Comparison of ENCODE assay signal across 8 mouse cellular contexts in the genomic region with DNA sequence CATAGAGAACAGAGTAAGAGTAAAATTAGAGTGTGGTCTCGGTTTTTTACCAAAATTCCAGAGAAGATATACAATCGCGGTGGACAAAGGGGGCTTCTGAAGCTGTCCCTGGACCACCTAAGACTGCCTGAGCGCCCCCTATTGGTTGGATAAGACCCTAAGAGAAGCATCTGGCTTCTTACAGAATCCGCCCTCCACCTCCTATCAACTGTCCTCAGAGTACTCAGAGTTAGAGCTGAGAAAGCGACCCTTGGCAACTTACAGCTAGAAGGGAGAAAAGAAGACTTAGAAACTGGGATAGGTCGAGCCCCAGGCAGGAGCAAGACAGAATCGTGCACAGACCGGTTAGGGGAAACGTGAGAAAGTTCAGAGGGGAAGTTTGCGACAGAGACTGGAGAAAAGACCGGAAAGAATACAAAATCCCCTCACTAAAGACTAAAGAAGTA. TPM values are rescaled to one million over a fixed set of nuclear protein-coding genes. Genes with fewer than 3 reads are reported as not detected.
DNase-seq lines count a peak whose midpoint lies in the region; ATAC-seq and TF ChIP-seq lines count a peak whose summit lies in the region.

No protein-coding gene starts in this region.

- no peak for DNase-seq in heart, postnatal 25 days (ENCODE audit: low spot score)
- no peak for DNase-seq in liver, embryonic 14.5 days (ENCODE audit: low read depth in 3 of 3, low spot score in 3 of 3)
- no peak for DNase-seq in urinary bladder, postnatal 4 days (ENCODE audit: low spot score in 2 of 2)
- no peak for DNase-seq in urinary bladder, postnatal 25 days (ENCODE audit: low spot score)

- H3K36me3 ChIP-seq in heart, embryonic 11.5 days (ENCODE audit: control insufficient read depth, insufficient read depth, low read length): no peaks in the 10 kb centered on the region
- H3K36me3 ChIP-seq in heart, embryonic 16.5 days (ENCODE audit: control insufficient read depth, insufficient read depth): no peaks in the 10 kb centered on the region
- H3K36me3 ChIP-seq in liver, embryonic 14.5 days (replicated peaks; ENCODE audit: control insufficient read depth, insufficient read depth, low read depth): no peaks in the 10 kb centered on the region

- H3K4me2 ChIP-seq in heart, embryonic 11.5 days: peak overlapping the region; percentile 95
- peak overlapping the region; percentile 87 for H3K4me2 ChIP-seq in heart, embryonic 16.5 days (ENCODE audit: low read depth, low read length)
- H3K4me2 ChIP-seq in liver, embryonic 14.5 days (ENCODE audit: low read depth): peak overlapping the region; percentile 57

- no peak for TF ChIP-seq EP300 in liver, embryonic 14.5 days (IDR thresholded peaks at IDR 0.05; ENCODE audit: low read depth)

- peaks cover 8% of the 10 kb centered on the region for H3K4me1 ChIP-seq in heart, embryonic 11.5 days (ENCODE audit: control insufficient read depth, insufficient read depth, low read length)
- peaks cover 53% of the 10 kb centered on the region for H3K4me1 ChIP-seq in bone marrow macrophage, adult 2 months (ENCODE audit: control insufficient read depth, insufficient read depth, low read length)
- H3K4me1 ChIP-seq in heart, embryonic 16.5 days (ENCODE audit: control insufficient read depth, insufficient read depth, low read length): peaks cover 12% of the 10 kb centered on the region
- peaks cover 0 to 11% of the 10 kb centered on the region in 2 experiments; a peak in 1 of 4 replicates for H3K4me1 ChIP-seq in liver, embryonic 14.5 days (replicated peaks; ENCODE audit: control insufficient read depth in 2 of 2, insufficient read depth in 2 of 2, low read length in 1 of 2)
- H3K4me1 ChIP-seq in olfactory bulb, adult 2 months (ENCODE audit: control insufficient read depth, insufficient read depth, low read length): peaks cover 6% of the 10 kb centered on the region

- TF ChIP-seq CTCF in bone marrow macrophage, adult 2 months (IDR thresholded peaks at IDR 0.05; ENCODE audit: low read depth, low read length): peak; percentile 94
- peak; percentile 51 for TF ChIP-seq CTCF in liver, embryonic 14.5 days (IDR thresholded peaks at IDR 0.05; ENCODE audit: low read depth)
- no peak for TF ChIP-seq CTCF in olfactory bulb, adult 2 months (IDR thresholded peaks at IDR 0.05; ENCODE audit: insufficient read depth, low read depth, low read length)

- no peak for ATAC-seq in heart, embryonic 11.5 days (replicated peaks; ENCODE audit: insufficient number of reproducible peaks, low FRiP score, low TSS enrichment)
- no peak for ATAC-seq in heart, embryonic 16.5 days (replicated peaks; ENCODE audit: extremely low read depth, insufficient read depth, low FRiP score)
- no peak for ATAC-seq in liver, embryonic 14.5 days (ENCODE audit: insufficient read depth)

- H3K9me3 ChIP-seq in heart, embryonic 11.5 days (replicated peaks; ENCODE audit: control insufficient read depth, low read length): no peaks in the 10 kb centered on the region; the same call in 1 of the 2 replicates
- H3K9me3 ChIP-seq in heart, embryonic 16.5 days (replicated peaks; ENCODE audit: control insufficient read depth, low read length): no peaks in the 10 kb centered on the region
- no peaks in the 10 kb centered on the region for H3K9me3 ChIP-seq in liver, embryonic 14.5 days (ENCODE audit: control insufficient read depth, low read length)

- H3K27me3 ChIP-seq in heart, embryonic 11.5 days (ENCODE audit: control insufficient read depth, insufficient read depth, low read length): no peaks in the 10 kb centered on the region; the same call in 1 of the 2 replicates
- H3K27me3 ChIP-seq in heart, embryonic 16.5 days (ENCODE audit: control insufficient read depth, insufficient read depth, low read length): no peaks in the 10 kb centered on the region
- H3K27me3 ChIP-seq in liver, embryonic 14.5 days (ENCODE audit: control insufficient read depth, insufficient read depth, low read length): no peaks in the 10 kb centered on the region

- intact Hi-C loops in heart, postnatal 25 days (cut with DNase I): loop anchor here (5.0 kb wide), 1 partner anchor 67 kb away; no protein-coding TSS in a partner anchor

- no peak overlapping the region for H3K27ac ChIP-seq in heart, embryonic 11.5 days (ENCODE audit: low read depth, low read length)
- peak overlapping the region; percentile 75 for H3K27ac ChIP-seq in bone marrow macrophage, adult 2 months (ENCODE audit: insufficient read depth, low read depth, low read length)
- H3K27ac ChIP-seq in heart, embryonic 16.5 days (ENCODE audit: low read length): no peak overlapping the region
- no peak overlapping the region for H3K27ac ChIP-seq in liver, embryonic 14.5 days
- H3K27ac ChIP-seq in olfactory bulb, adult 2 months (ENCODE audit: insufficient read depth, low read depth, low read length): no peak overlapping the region

- WGBS in heart, embryonic 11.5 days (ENCODE audit: insufficient replicate concordance): 11% methylated on average over 12 of the region's 12 CpGs
- 11% methylated on average over 12 of the region's 12 CpGs for WGBS in heart, embryonic 16.5 days
- 2% methylated on average over 12 of the region's 12 CpGs for WGBS in liver, embryonic 14.5 days (ENCODE audit: insufficient replicate concordance)
- WGBS in olfactory bulb, adult 2 months: 15% methylated on average over 12 of the region's 12 CpGs

- TF ChIP-seq POLR2A in bone marrow macrophage, adult 2 months (IDR thresholded peaks at IDR 0.05; ENCODE audit: borderline replicate concordance, low read depth, low read length): no peak
- TF ChIP-seq POLR2A in olfactory bulb, adult 2 months (IDR thresholded peaks at IDR 0.05; ENCODE audit: insufficient read depth, low read depth, low read length): no peak

- H3K4me3 ChIP-seq in heart, embryonic 11.5 days (ENCODE audit: low read depth, low read length): peak overlapping the region; percentile 52
- peak overlapping the region; percentile 84 for H3K4me3 ChIP-seq in bone marrow macrophage, adult 2 months (ENCODE audit: insufficient read depth, low read length)
- H3K4me3 ChIP-seq in heart, embryonic 16.5 days (ENCODE audit: low read length): peak overlapping the region; percentile 55
- peak overlapping the region; percentile 43 to 45 for H3K4me3 ChIP-seq in liver, embryonic 14.5 days (ENCODE audit: insufficient read depth in 1 of 2, low read depth in 2 of 2, low read length in 2 of 2)
- H3K4me3 ChIP-seq in olfactory bulb, adult 2 months (ENCODE audit: insufficient read depth, low read depth, low read length): peak overlapping the region; percentile 39

- peak overlapping the region; percentile 58; the same call in 1 of the 2 replicates for H3K9ac ChIP-seq in heart, embryonic 11.5 days (ENCODE audit: low read depth, low read length)
- H3K9ac ChIP-seq in heart, embryonic 16.5 days (ENCODE audit: low read length): peak overlapping the region; percentile 51
- peak overlapping the region; percentile 4 for H3K9ac ChIP-seq in liver, embryonic 14.5 days (replicated peaks)

RNA-seq across cellular contexts. Expression of gene Pik3ap1, which starts 0.5 kb away (rescaled TPM):
- polyA plus RNA-seq in heart, embryonic 11.5 days (2014; fragmentation: Nextera tagmentation; extraction: Ambion mirVana): 1.3 TPM in 2 replicates
- total RNA-seq in heart, postnatal 25 days (2021): 1 to 10 TPM; 1.5 to 2.0 TPM
- 312 and 343 TPM in 2 replicates for polyA plus RNA-seq in bone marrow macrophage, adult 2 months (2012; ENCODE audit: insufficient read depth, insufficient read length, missing spikeins)
- polyA plus RNA-seq in heart, embryonic 16.5 days (2015; fragmentation: Nextera tagmentation; extraction: Ambion mirVana): 1.5 and 1.7 TPM in 2 replicates
- polyA plus RNA-seq in liver, embryonic 14.5 days (2012; rRNA removed): 3.0 and 3.8 TPM in 2 replicates
- polyA plus RNA-seq in liver, embryonic 14.5 days (2014; fragmentation: Nextera tagmentation; extraction: Ambion mirVana): 4.9 and 5.8 TPM in 2 replicates
- polyA plus RNA-seq in olfactory bulb, adult 2 months (2012; ENCODE audit: insufficient read depth, insufficient read length, low replicate concordance, missing spikeins): not detected in 2 replicates

Comparison
In these comparisons a context has a peak if more than half of its experiments do, and no peak if none do; other contexts are left out.
1. H3K9ac ChIP-seq: peak in every context shown above with its lines; median percentile 58 in heart, embryonic 11.5 days; 51 in heart, embryonic 16.5 days; 4 in liver, embryonic 14.5 days.
2. RNA of gene Pik3ap1, which starts 0.5 kb away (polyA plus RNA-seq): 312 to 343 TPM in bone marrow macrophage, adult 2 months; not detected in olfactory bulb, adult 2 months, 3.0 to 5.8 TPM in liver, embryonic 14.5 days, 1.5 to 1.7 TPM in heart, embryonic 16.5 days and 1.3 TPM in heart, embryonic 11.5 days; every median in the first group is over 10 times any median in the second.
3. Peak in every context shown above with its lines, with median percentiles within 50 percentile points of each other: H3K4me2 ChIP-seq and H3K4me3 ChIP-seq.